Comparison of ENCODE assay signal across 8 mouse cellular contexts in the genomic region with DNA sequence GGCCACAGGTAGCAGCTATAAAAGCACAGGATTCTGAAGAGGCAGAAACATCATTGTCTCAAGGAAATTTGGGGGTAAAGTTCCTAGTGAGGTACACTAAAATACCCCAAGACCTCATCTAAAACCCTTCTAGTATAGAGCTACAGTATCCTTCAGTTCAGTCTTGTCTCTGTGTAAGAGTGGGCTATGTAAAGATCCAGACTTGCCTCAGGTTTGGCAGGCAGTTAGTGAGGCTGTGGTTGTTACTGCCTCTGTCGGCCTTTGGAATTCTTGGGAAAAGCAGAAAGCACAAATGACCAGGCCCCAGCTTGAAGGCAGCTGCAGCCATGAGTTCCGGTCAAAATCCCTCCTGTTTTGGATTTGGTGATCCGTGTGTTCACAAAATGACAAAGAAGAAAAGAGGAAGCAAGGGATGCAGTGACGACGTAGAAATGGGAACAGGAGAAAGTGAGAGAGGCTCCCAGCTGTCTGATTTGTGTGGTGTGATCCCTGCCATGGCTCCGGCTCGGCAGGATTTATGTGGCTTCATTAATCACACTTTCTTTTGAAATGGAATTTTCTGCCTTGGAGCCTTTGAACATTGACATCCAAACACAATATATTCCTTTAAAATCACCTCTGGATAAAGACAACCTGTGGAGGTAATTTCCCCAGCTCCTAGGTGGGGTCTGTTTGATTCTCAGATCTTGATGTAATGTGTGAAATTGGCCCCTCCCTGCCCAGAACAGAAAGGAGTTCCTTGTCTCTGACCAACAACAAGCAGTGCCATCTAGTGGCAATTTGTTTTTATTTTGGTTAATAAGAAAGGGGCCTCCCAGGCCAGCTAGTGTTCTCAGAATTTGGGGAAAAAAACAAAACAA.
DNase-seq lines count a peak whose midpoint lies in the region; ATAC-seq lines count a peak whose summit lies in the region.

No protein-coding gene starts in this region.

- 0 out of 2 replicates have a peak overlapping the region, but pooled peaks have one; percentile 3 for H3K4me2 ChIP-seq in kidney, embryonic 16.5 days (replicated peaks; ENCODE audit: low read depth, low read length)

- DNase-seq in right cerebral cortex, adult 18-20 months = peak; percentile 53
- DNase-seq in right cerebral cortex, postnatal 36 days (ENCODE audit: low spot score in 2 of 2) = no peak
- peak; percentile 89 for DNase-seq in cerebellum, adult 9-10 months
- DNase-seq in gastrocnemius, postnatal 10 days = peak; percentile 21
- DNase-seq in spleen, postnatal 14 days (ENCODE audit: low spot score in 2 of 2) = no peak

- H3K4me1 ChIP-seq in kidney, embryonic 16.5 days (ENCODE audit: insufficient read depth, low read length) = peaks cover 17% of the 10 kb centered on the region

- H3K36me3 ChIP-seq in kidney, embryonic 16.5 days (ENCODE audit: insufficient read depth, low read length) = no peaks in the 10 kb centered on the region

- no peaks in the 10 kb centered on the region for H3K27me3 ChIP-seq in kidney, embryonic 16.5 days (ENCODE audit: insufficient read depth, low read length)

- 28% methylated on average over 7 of the region's 7 CpGs for WGBS in kidney, embryonic 16.5 days

- H3K27ac ChIP-seq in kidney, embryonic 16.5 days (ENCODE audit: low read length) = no peak overlapping the region

- peak; percentile 43; the same call in 1 of the 2 replicates for ATAC-seq in kidney, embryonic 16.5 days (ENCODE audit: low FRiP score, low TSS enrichment)
- ATAC-seq in megakaryocyte progenitor cell, adult 5-6 weeks (replicated peaks; ENCODE audit: poor library complexity) = peak; percentile 83
- ATAC-seq in megakaryocyte, adult 5-6 weeks (ENCODE audit: poor library complexity, severe bottlenecking) = no peak; the same call in 1 of the 2 replicates

- H3K9me3 ChIP-seq in kidney, embryonic 16.5 days (ENCODE audit: low read length) = no peaks in the 10 kb centered on the region

- H3K4me3 ChIP-seq in kidney, embryonic 16.5 days (ENCODE audit: low read length) = no peak overlapping the region

- no peak overlapping the region for H3K9ac ChIP-seq in kidney, embryonic 16.5 days (replicated peaks; ENCODE audit: low read length)

Comparison
In these comparisons a context has a peak if more than half of its experiments do, and no peak if none do; other contexts are left out.
1. DNase-seq: peak in right cerebral cortex, adult 18-20 months (single experiment), cerebellum, adult 9-10 months (single experiment) and gastrocnemius, postnatal 10 days (single experiment); none in right cerebral cortex, postnatal 36 days (0 of 2) and spleen, postnatal 14 days (0 of 2).